Mouse (Mus musculus): ENCODE data around the gene Cyp4f18.
"Not testable (repeated sequence)": the region's sequence is repeated elsewhere in the genome, so short reads cannot be mapped to it uniquely, and the experiment has no call there.

DNA sequence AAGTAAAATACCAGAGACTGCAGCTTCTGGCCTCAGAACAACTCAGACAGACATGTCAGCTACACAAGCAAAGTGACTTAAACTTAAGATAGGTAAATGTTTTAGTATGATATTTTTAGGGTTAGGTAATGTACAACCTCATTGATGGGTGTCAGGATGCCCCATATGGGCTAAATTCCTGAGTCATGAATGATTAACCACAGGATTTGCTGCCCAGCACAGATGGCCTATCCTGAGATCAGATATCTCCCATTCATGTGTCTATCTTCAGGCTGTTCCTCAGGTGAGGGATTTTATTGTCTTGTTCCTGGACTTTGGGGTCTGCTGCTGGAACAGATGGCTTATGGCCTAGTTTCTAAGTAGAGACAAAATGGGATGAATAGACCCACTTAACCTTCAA is 45.2 kb upstream of the Cyp4f18 start:
- TF ChIP-seq MAFK (IDR thresholded peaks at IDR 0.05; ENCODE audit: insufficient read depth, low read depth, low read length); CHD2 (IDR thresholded peaks at IDR 0.05; ENCODE audit: low read depth, low read length); HCFC1 (IDR thresholded peaks at IDR 0.05; ENCODE audit: borderline replicate concordance, insufficient read depth, low read length); ZNF384 (IDR thresholded peaks at IDR 0.05; ENCODE audit: low read depth, low read length): not testable (repeated sequence)
